Mouse (Mus musculus) stomach, postnatal 0 days (tissue): ENCODE results near the gene Baz1a. TPM values are rescaled to one million over a fixed set of nuclear protein-coding genes. Genes with fewer than 3 reads are reported as not detected.

Experiments used
- ATAC-seq: fragments of 200-750 bp; cut with Nextera tagmentation; 2 replicates; pipeline ENCODE4 v1.8.0; 2017; ENCODE audit not compliant: low FRiP score, low TSS enrichment
- DNase-seq: peaks from one replicate; pipeline ENCODE4 v3.0.0-alpha.2; 2016; ENCODE audit warnings: low spot score
- H3K27ac ChIP-seq: fragments of 300-500 bp; sonication (generic); replicated peaks from 2 replicates; pipeline ENCODE4 v1.5.1; 2014; ENCODE audit warnings: mild to moderate bottlenecking, control low read depth
- H3K27me3 ChIP-seq: fragments of 300-500 bp; sonication (generic); 2 replicates; pipeline ENCODE4 v1.6.1; 2014; ENCODE audit warnings: low read length; ENCODE audit not compliant: control insufficient read depth, insufficient read depth
- H3K36me3 ChIP-seq: fragments of 300-500 bp; sonication (generic); 2 replicates; pipeline ENCODE4 v1.6.1; 2014; ENCODE audit warnings: low read length, mixed read lengths; ENCODE audit not compliant: control insufficient read depth, insufficient read depth
- H3K4me1 ChIP-seq: fragments of 300-500 bp; sonication (generic); replicated peaks from 2 replicates; pipeline ENCODE4 v1.6.1; 2014; ENCODE audit warnings: antibody characterized with exemption; ENCODE audit not compliant: control insufficient read depth, insufficient read depth
- H3K4me2 ChIP-seq: fragments of 300-500 bp; sonication (generic); replicated peaks from 2 replicates; pipeline ENCODE4 v1.6.1; 2014; ENCODE audit warnings: low read depth, mild to moderate bottlenecking, control low read depth, moderate library complexity
- H3K4me3 ChIP-seq: fragments of 300-500 bp; sonication (generic); 2 replicates; pipeline ENCODE4 v1.5.1; 2014; ENCODE audit warnings: low read depth, low read length, control low read depth
- H3K9ac ChIP-seq: fragments of 300-500 bp; sonication (generic); 2 replicates; pipeline ENCODE4 v1.6.1; 2014; ENCODE audit warnings: mild to moderate bottlenecking, low read length, control low read depth, mixed read lengths
- H3K9me3 ChIP-seq: fragments of 300-500 bp; sonication (generic); 2 replicates; pipeline ENCODE4 v1.6.1; 2016; ENCODE audit warnings: low read length; ENCODE audit not compliant: control insufficient read depth
- CTCF ChIP-seq: IDR thresholded peaks from 2 replicates; pipeline ENCODE4 v1.5.1; 2016; ENCODE audit warnings: antibody characterized with exemption, low read depth, mild to moderate bottlenecking, moderate library complexity
- EP300 ChIP-seq: optimal IDR thresholded peaks from 2 replicates; pipeline ENCODE3; 2016; ENCODE audit warnings: antibody characterized with exemption
- WGBS: fragments of 180-500 bp; shearing (Covaris S2); extraction: QIAGEN DNeasy Blood & Tissue Kit; methylation state at CpG from one replicate; pipeline ENCODE4 v1.1.7; 2014; 5-methylcytosine and 5-hydroxymethylcytosine counted together
- polyA plus RNA-seq: library from polyadenylated mRNA; unstranded; fragments of >200 nt; fragmentation: Nextera tagmentation; extraction: Ambion mirVana; gene quantifications from 2 replicates; pipeline ENCODE4 v1.2.1, GENCODE M21; 2015

Gene Baz1a
- polyA plus RNA-seq, 1 experiment from 2014 or later, result 14.0 TPM

DNA sequence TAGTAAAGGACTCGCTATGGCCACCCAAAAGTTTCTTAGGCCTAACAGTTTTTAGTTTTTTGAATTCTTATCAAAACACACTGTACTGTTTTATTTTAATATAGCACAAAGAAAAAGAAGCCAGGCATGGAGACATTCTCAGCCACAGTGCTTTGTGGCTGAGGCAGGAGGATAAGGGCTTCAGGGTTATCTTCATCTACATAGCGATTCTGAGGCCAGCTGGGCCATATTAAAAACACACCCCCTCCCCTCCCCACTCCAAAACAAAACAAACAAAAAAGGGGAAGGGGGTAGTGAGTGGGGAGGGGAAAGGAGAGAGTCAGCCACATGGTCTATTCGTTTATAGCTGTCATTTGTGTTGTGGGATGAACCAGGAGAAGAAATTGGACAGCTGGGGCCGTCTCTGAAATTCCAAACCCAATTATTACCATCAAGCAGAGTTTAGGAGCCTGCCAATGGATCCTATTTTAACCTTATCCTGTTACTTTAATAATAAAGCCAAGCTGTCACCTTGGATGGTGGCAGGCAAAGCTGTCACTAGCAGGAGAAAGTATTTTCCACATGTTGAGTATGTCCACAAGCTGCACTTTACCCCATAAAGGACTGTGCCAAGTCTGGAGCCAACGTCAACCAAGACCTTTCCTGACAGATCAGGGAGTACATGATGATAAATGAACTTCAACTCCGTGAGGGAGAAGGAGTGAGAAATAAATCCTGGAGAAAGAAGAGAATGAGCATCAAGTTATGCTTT, 44.9 kb upstream of the Baz1a start:
- no peak overlapping the region for H3K9ac ChIP-seq
- H3K36me3 ChIP-seq, result no peaks in the 10 kb centered on the region
- TF ChIP-seq EP300 (no peak), CTCF (no peak)
- H3K9me3 ChIP-seq, result no peaks in the 10 kb centered on the region
- H3K27me3 ChIP-seq, result no peaks in the 10 kb centered on the region
- DNase-seq (no peak), ATAC-seq (no peak)
- H3K4me3 ChIP-seq, result no peak overlapping the region
- no peak overlapping the region for H3K4me2 ChIP-seq
- H3K27ac ChIP-seq, result no peak overlapping the region
- 65% methylated on average over 6 of the region's 6 CpGs for WGBS
- H3K4me1 ChIP-seq, result no peaks in the 10 kb centered on the region

DNA sequence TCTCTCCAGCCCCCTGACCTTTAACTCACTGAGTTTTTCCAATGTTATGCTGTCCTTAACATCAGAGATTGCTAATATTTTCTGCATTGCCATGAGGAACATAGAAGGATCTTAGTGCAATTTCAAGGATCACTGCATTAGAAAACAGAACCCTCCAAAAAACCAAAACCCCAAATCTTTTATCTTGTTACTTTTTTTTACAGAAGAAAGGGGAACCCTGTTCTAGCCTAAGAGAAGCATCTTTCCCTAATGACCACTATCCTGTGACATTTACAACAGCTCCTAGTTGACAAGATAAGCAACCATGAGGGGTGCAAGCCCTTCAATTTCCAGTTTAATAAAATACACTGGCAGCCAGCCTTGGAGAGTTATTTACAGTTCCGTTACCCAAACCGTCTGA, 42.6 kb upstream of the Baz1a start:
- Histone ChIP-seq H3K9me3 (no peaks in the 10 kb centered on the region), H3K4me3 (no peak overlapping the region), H3K36me3 (peaks cover 2% of the 10 kb centered on the region; the same call in 1 of the 2 replicates), H3K4me1 (no peaks in the 10 kb centered on the region), H3K4me2 (no peak overlapping the region), H3K27me3 (no peaks in the 10 kb centered on the region), H3K9ac (no peak overlapping the region), H3K27ac (no peak overlapping the region)
- ATAC-seq, result no peak
- TF ChIP-seq CTCF, result no peak
- no peak for TF ChIP-seq EP300
- DNase-seq, result no peak
- 75% methylated on average over 2 of the region's 2 CpGs for WGBS

DNA sequence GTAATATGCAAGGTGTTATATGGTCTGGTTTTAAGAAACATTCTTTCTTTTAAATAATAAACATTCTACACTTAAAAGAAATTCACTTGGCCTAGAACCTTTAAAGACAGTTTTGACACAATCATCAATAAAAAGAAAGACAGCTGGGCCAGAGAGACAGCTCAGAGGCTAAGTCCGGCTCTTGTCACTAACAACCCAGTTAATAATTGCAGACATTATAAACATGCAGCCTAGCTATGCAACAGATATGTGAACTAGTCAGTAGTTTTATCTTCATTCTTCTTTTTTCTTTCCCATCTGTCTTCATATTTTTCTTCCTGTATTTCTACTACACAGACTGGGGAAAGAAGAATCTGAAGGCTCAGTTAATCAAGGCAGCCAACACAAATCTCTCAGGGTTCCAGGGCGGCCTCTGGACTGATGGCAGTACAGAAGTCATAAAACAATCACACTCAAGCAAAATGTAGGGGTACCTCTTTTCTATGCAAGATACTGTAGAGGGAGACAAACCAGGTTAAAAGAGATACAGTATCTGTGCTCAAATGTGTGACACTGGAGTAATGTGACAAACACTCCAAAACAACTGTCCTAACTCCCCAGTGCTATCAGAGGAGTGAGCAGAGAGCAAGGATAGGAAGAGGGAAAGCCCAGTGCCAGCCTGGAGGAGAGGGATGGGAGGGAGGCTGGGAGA, 40.5 kb upstream of the Baz1a start:
- H3K4me2 ChIP-seq, result no peak overlapping the region
- no peaks in the 10 kb centered on the region for H3K9me3 ChIP-seq
- no peak overlapping the region for H3K9ac ChIP-seq
- TF ChIP-seq CTCF (no peak), EP300 (no peak)
- H3K27me3 ChIP-seq, result no peaks in the 10 kb centered on the region
- H3K4me3 ChIP-seq, result no peak overlapping the region
- H3K4me1 ChIP-seq, result no peaks in the 10 kb centered on the region
- peaks cover 2% of the 10 kb centered on the region; the same call in 1 of the 2 replicates for H3K36me3 ChIP-seq
- ATAC-seq, result no peak
- WGBS, result 68% methylated on average over 2 of the region's 2 CpGs
- no peak for DNase-seq
- no peak overlapping the region for H3K27ac ChIP-seq

DNA sequence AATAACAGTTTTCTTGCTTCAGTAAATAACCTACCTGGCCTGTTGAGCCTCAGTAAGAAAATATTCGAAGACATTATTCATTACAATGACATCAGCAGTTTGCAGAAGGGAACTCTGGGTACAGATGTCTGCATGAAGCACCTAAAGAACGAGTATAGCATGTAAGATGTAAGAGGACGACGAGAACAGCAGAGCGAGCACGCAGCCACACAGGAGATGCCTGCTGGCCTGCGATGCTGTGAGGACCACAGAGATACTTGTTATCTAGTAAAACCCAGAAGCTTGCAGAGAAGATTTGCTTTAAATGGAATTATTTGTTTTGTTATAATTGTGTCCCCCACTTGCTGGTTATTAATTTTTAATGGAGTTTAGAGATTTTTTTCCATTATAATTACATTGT, 39.1 kb upstream of the Baz1a start:
- no peak for TF ChIP-seq CTCF
- no peak for TF ChIP-seq EP300
- Histone ChIP-seq H3K27ac (no peak overlapping the region), H3K36me3 (peaks cover 2% of the 10 kb centered on the region; the same call in 1 of the 2 replicates), H3K9me3 (no peaks in the 10 kb centered on the region), H3K4me1 (no peaks in the 10 kb centered on the region), H3K4me2 (no peak overlapping the region), H3K4me3 (no peak overlapping the region), H3K9ac (no peak overlapping the region), H3K27me3 (no peaks in the 10 kb centered on the region)
- DNase-seq (no peak), ATAC-seq (no peak)
- WGBS, result 89% methylated on average over 7 of the region's 7 CpGs

DNA sequence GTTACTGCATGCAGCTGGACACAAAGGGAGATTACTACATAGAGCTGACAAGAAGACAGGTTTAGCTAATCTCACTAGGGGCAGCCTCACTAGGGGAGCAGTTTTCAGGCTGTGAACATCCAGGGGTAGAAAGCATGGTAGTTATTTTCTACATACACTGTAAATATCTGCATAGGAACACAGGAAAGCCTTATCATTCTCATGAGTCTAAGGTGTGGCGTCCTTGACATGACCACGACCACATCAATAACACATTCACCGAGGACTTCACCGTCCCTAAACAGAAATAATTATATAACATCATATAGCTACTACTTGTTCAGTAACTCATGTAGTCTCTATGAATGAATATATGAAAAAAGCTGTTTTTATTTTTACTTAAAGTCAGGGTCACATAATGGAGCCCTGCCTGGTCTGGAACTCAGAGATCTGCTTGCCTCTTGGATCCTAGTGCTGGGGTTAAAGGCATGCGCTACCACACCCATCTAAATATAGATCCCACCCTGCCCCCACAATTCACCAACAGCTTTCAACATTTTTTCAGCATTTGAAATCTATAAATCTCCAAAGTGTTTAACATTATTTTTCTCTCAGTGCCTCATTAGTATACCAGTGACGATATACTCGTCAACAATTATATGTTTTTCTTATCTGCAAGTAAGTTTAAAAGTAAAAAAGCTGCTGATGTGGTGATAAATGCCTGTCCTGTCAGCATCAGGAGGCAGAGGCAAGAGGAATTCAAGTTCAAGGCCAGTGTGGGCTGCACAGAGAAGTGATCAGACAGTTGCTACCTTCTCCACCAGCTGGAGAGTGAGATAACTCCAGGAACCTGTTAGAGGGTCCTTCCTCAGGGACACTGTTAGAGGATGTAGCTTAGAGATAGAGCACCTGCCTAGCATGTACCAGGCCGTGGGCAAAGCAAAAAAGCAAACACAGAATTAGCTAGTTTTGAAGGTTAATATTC, 37.3 kb upstream of the Baz1a start:
- H3K4me2 ChIP-seq, result no peak overlapping the region
- ATAC-seq (no peak), DNase-seq (no peak)
- H3K4me1 ChIP-seq, result no peaks in the 10 kb centered on the region
- no peak overlapping the region for H3K27ac ChIP-seq
- H3K9me3 ChIP-seq, result no peaks in the 10 kb centered on the region
- H3K4me3 ChIP-seq, result no peak overlapping the region
- TF ChIP-seq CTCF, result no peak
- no peak for TF ChIP-seq EP300
- 87% methylated on average over 8 of the region's 8 CpGs for WGBS
- H3K36me3 ChIP-seq, result peaks cover 2% of the 10 kb centered on the region; the same call in 1 of the 2 replicates
- H3K27me3 ChIP-seq, result no peaks in the 10 kb centered on the region
- H3K9ac ChIP-seq, result no peak overlapping the region
